Mouse (Mus musculus) limb, embryonic 10.5 days (tissue): ENCODE results near the gene Cox14. TPM values are rescaled to one million over a fixed set of nuclear protein-coding genes. Genes with fewer than 3 reads are reported as not detected.
"Not testable (repeated sequence)": the region's sequence is repeated elsewhere in the genome, so short reads cannot be mapped to it uniquely, and the experiment has no call there.

ENCODE experiments used
- DNase-seq: peaks from one replicate; pipeline ENCODE4 v3.0.0-alpha.2; 2017; ENCODE audit warnings: low spot score
- H3K27ac ChIP-seq: fragments of 300-500 bp; sonication (generic); 2 replicates; pipeline ENCODE4 v1.5.1; 2016; ENCODE audit warnings: mild to moderate bottlenecking
- H3K27me3 ChIP-seq: fragments of 300-500 bp; sonication (generic); 2 replicates; pipeline ENCODE4 v1.6.1; 2016; ENCODE audit warnings: low read depth, mild to moderate bottlenecking; ENCODE audit not compliant: poor library complexity, severe bottlenecking
- H3K36me3 ChIP-seq: fragments of 300-500 bp; sonication (generic); 2 replicates; pipeline ENCODE4 v1.6.1; 2016; ENCODE audit warnings: mild to moderate bottlenecking, moderate library complexity
- H3K4me1 ChIP-seq: fragments of 300-500 bp; sonication (generic); 2 replicates; pipeline ENCODE4 v1.6.1; 2016
- H3K4me3 ChIP-seq: fragments of 300-500 bp; sonication (generic); 2 replicates; pipeline ENCODE4 v1.5.1; 2016; ENCODE audit warnings: mild to moderate bottlenecking, moderate library complexity
- H3K9me3 ChIP-seq: fragments of 300-500 bp; sonication (generic); replicated peaks from 2 replicates; pipeline ENCODE4 v1.6.1; 2016; ENCODE audit warnings: mild to moderate bottlenecking
- WGBS: fragments of 180-500 bp; shearing (Covaris S2); methylation state at CpG from one replicate; pipeline ENCODE4 v1.1.7; 2016; 5-methylcytosine and 5-hydroxymethylcytosine counted together
- polyA plus RNA-seq: library from polyadenylated mRNA; unstranded; fragments of >200 nt; fragmentation: Nextera tagmentation; extraction: Ambion mirVana; gene quantifications from 2 replicates; pipeline ENCODE4 v1.2.1, GENCODE M21; 2016

Cox14 gene
- polyA plus RNA-seq, 1 experiment from 2014 or later: 127 TPM

- Histone ChIP-seq H3K9me3 (no peaks in the 10 kb centered on the region), H3K27me3 (no peaks in the 10 kb centered on the region), H3K4me1 (no peaks in the 10 kb centered on the region), H3K27ac (no peak overlapping the region), H3K4me3 (no peak overlapping the region), H3K36me3 (peaks cover 100% of the 10 kb centered on the region)
- WGBS: 95% methylated on average over 11 of the region's 11 CpGs
- DNase-seq: no peak
These were observed 11.3 kb downstream of the Cox14 start for GRCm38 (mm10) chr15:99736675-99737074.

- Histone ChIP-seq H3K27ac (no peak overlapping the region), H3K4me3 (no peak overlapping the region), H3K36me3 (peaks cover 99% of the 10 kb centered on the region), H3K4me1 (no peaks in the 10 kb centered on the region), H3K9me3 (no peaks in the 10 kb centered on the region), H3K27me3 (no peaks in the 10 kb centered on the region)
- no peak for DNase-seq
- 95% methylated on average over 4 of the region's 4 CpGs for WGBS
These were observed 14.8 kb downstream of the Cox14 start for GRCm38 (mm10) chr15:99740229-99740628.

- H3K36me3 ChIP-seq: peaks cover 27% of the 10 kb centered on the region
- 79% methylated on average over 3 of the region's 3 CpGs for WGBS
- H3K9me3 ChIP-seq: no peaks in the 10 kb centered on the region
- no peak for DNase-seq
- H3K4me1 ChIP-seq: no peaks in the 10 kb centered on the region
- no peak overlapping the region for H3K27ac ChIP-seq
- H3K4me3 ChIP-seq: no peak overlapping the region
- no peaks in the 10 kb centered on the region for H3K27me3 ChIP-seq
These were observed 28.8 kb downstream of the Cox14 start for GRCm38 (mm10) chr15:99754204-99754603.

- peaks cover 39% of the 10 kb centered on the region for H3K36me3 ChIP-seq
- no peaks in the 10 kb centered on the region for H3K9me3 ChIP-seq
- DNase-seq: no peak
- H3K4me1 ChIP-seq: peaks cover 25% of the 10 kb centered on the region
- no peak overlapping the region for H3K27ac ChIP-seq
- 88% methylated on average over 4 of the region's 4 CpGs for WGBS
- no peaks in the 10 kb centered on the region for H3K27me3 ChIP-seq
- no peak overlapping the region for H3K4me3 ChIP-seq
These were observed 42.0 kb downstream of the Cox14 start for GRCm38 (mm10) chr15:99767467-99767866.

- Histone ChIP-seq H3K27me3 (no peaks in the 10 kb centered on the region), H3K36me3 (peaks cover 29% of the 10 kb centered on the region), H3K9me3 (no peaks in the 10 kb centered on the region), H3K4me1 (peaks cover 32% of the 10 kb centered on the region), H3K27ac (no peak overlapping the region), H3K4me3 (no peak overlapping the region)
- 89% methylated on average over 1 of the region's 1 CpGs for WGBS
- no peak for DNase-seq
These were observed 43.3 kb downstream of the Cox14 start for GRCm38 (mm10) chr15:99768761-99769160.

DNA sequence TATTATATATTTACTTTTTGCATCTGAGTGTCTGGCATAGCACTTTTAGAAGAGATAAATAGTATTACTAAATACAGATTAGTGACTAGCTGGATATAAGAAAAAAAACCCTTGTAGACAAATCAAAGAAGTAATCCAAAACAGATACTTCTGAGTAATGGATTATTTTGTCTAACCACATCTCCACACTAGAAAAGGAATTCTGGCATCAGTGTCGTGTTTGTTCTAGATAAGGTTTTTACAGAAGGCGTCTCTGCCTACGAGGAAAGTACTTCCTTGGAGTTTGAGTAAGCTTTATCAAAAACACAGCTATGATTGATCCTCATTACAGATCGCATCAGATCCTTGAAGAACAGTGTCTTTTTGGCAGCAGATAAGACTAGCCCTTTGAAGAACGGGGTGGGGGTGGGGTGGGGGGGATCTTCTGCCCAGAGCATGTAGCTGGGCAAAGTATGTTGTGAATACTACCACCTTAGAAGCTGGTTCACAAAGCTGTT is 45.6 kb downstream of the Cox14 start:
- peaks cover 10% of the 10 kb centered on the region for H3K36me3 ChIP-seq
- H3K27ac ChIP-seq: peak overlapping the region; percentile 98
- no peak for DNase-seq
- 31% methylated on average over 5 of the region's 5 CpGs for WGBS
- no peaks in the 10 kb centered on the region for H3K9me3 ChIP-seq
- peaks cover 32% of the 10 kb centered on the region for H3K4me1 ChIP-seq
- H3K4me3 ChIP-seq: peak overlapping the region; percentile 98
- no peaks in the 10 kb centered on the region for H3K27me3 ChIP-seq

- Histone ChIP-seq H3K4me3 (peak overlapping the region; percentile 98), H3K27ac (peak overlapping the region; percentile 98), H3K27me3 (no peaks in the 10 kb centered on the region), H3K9me3 (no peaks in the 10 kb centered on the region), H3K4me1 (peaks cover 32% of the 10 kb centered on the region), H3K36me3 (0 out of 2 replicates have a peak, but pooled peaks cover 3% of the 10 kb centered on the region)
- DNase-seq: no peak
- under 1% methylated on average over 57 of the region's 59 CpGs for WGBS
These were observed 46.3 kb downstream of the Cox14 start for GRCm38 (mm10) chr15:99771601-99772276.

DNA sequence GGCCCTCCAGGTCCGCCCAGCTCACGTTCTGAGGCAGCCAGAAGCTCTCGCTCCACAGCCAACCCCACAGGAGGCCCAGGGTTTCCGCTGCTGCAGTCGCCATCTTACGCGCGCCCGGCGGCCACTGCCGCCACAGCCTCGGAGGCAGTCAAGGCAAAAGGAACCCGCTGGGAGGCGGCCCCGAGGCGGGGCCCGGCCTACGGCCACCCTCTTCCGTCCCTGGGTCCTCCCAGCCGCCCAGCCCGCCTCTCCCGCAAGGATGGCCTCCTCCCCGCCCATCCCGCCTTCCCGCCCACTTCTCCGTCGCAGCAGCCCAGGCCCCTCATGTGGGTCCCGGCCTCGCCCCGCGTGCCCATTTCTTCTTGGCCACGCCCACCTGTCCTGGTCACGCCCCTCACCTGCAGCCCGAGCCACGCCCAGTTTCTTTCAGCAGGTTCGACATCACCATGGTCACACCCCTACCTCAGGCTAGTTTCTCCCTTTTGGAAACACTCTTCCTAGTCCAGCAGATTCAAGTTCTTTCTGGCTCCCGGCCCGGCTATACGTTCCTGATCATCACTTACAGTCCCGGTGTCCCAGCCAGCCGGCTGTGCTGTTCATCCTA is 47.0 kb downstream of the Cox14 start:
- under 1% methylated on average over 41 of the region's 41 CpGs for WGBS
- no peaks in the 10 kb centered on the region for H3K9me3 ChIP-seq

DNA sequence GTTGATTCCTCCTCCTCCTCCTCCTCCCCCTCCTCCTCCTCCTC is 47.3 kb downstream of the Cox14 start, which contains the start of gene Cers5:
TSS of gene Cers5 (minus strand) at position 5 of the 44 bp plus-strand sequence.
- Histone ChIP-seq H3K4me1 (peaks cover 32% of the 10 kb centered on the region), H3K27ac (peak within 1 kb of the TSS; percentile 98), H3K36me3 (peaks cover 11% of the 10 kb centered on the region), H3K4me3 (peak within 1 kb of the TSS; percentile 98)
- DNase-seq, H3K27me3 ChIP-seq, H3K9me3 ChIP-seq: not testable (repeated sequence)

More for the DNA sequence above, 47.0 kb downstream of the Cox14 start:
- Histone ChIP-seq H3K27me3 (no peaks in the 10 kb centered on the region), H3K27ac (peak overlapping the region; percentile 98), H3K4me3 (peak overlapping the region; percentile 98), H3K36me3 (peaks cover 9% of the 10 kb centered on the region), H3K4me1 (peaks cover 32% of the 10 kb centered on the region)
- DNase-seq: peak; percentile 93

DNA sequence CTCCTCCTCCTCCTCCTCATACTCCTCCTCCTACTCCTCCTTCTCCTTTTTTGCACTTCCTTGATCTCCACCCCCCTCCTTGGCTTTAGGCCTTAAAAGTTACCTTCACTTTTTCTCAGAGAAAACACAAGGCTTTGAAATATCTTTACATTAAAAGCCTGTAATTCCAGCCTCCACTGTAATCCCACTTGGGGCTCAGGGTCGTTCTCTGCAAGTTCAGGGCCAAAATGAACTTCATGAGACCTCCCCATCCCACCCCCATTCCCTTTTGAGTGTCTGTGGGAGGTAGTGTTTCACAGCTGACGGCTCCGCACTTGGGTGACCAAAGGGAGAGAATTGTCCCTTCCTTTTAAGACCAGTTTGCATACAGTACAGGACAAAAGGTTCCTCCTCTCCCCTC is 47.5 kb downstream of the Cox14 start:
- Histone ChIP-seq H3K27me3 (no peaks in the 10 kb centered on the region), H3K27ac (peak overlapping the region; percentile 98; the same call in 1 of the 2 replicates), H3K9me3 (no peaks in the 10 kb centered on the region), H3K4me3 (peak overlapping the region; percentile 98), H3K4me1 (peaks cover 32% of the 10 kb centered on the region), H3K36me3 (peaks cover 11% of the 10 kb centered on the region)
- WGBS: 30% methylated on average over 3 of the region's 3 CpGs
- DNase-seq: no peak

Other genes starting within 250 kb of the Cox14 start
- gene Faim2, start 197.5 kb upstream of the Cox14 start, polyA plus RNA-seq: 0.26 TPM in 1 of 2 replicates, not detected in the other
- not detected in 2 replicates for gene Aqp2, start 146.6 kb upstream of the Cox14 start, polyA plus RNA-seq
- gene Aqp5, start 134.8 kb upstream of the Cox14 start, polyA plus RNA-seq: not detected in 2 replicates
- not detected in 2 replicates for gene Aqp6, start 124.2 kb upstream of the Cox14 start, polyA plus RNA-seq
- gene Racgap1, start 74.0 kb upstream of the Cox14 start, polyA plus RNA-seq: 128 and 138 TPM in 2 replicates
- 1.1 TPM in 2 replicates for gene Asic1, start 55.2 kb upstream of the Cox14 start, polyA plus RNA-seq
- gene Smarcd1, start 23.5 kb upstream of the Cox14 start, polyA plus RNA-seq: 84.0 and 85.8 TPM in 2 replicates
- not detected in 2 replicates for gene Gm17349, start 20.1 kb upstream of the Cox14 start, polyA plus RNA-seq
- gene Gpd1, start 8.1 kb upstream of the Cox14 start, polyA plus RNA-seq: 0.29 and 0.59 TPM in 2 replicates
- 68.2 and 75.6 TPM in 2 replicates for gene Cers5, start 47.3 kb downstream of the Cox14 start, polyA plus RNA-seq
- 56.8 and 70.8 TPM in 2 replicates for gene Lima1, start 149.8 kb downstream of the Cox14 start, polyA plus RNA-seq
- gene Fam186a, start 241.4 kb downstream of the Cox14 start, polyA plus RNA-seq: not detected in 2 replicates
- gene Larp4, start 244.4 kb downstream of the Cox14 start, polyA plus RNA-seq: 37.1 and 40.3 TPM in 2 replicates